Mouse (Mus musculus): ENCODE data around the gene Gm28557. TPM values are rescaled to one million over a fixed set of nuclear protein-coding genes. Genes with fewer than 3 reads are reported as not detected.
"Not testable (repeated sequence)": the region's sequence is repeated elsewhere in the genome, so short reads cannot be mapped to it uniquely, and the experiment has no call there.

The Gm28557 gene
- 1.5 TPM in 2 replicates for polyA plus RNA-seq (2012; rRNA removed)

DNA sequence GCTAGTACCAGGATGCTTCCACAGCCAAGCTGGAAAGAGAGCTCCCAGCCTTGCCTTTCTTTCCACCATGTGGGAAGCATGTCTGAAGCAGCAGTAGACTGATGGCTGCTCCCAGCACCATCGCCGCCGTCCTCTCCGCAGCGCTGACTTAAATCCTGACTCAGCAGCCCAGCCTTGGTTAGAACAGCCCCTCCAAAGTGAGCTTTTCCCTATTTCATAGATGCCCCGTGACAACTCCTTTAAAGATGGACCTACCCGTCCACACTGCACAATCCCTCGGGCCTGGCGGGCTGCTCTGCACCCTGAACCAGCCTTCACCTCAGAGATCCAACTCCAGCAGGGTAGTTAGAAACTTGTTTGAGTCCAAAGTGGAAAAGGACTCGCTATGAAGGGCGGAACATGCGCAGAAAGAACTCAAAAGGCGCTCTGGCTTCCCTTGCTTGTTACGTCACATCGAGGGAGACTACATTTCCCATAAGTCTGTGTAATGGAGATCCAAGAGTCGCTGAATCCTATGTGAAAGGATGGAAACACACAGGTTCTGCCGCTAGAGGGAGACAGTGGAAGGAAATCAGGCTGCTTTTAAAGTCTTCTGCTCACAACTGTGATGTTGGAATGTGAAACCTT lies at the start of gene Gm28557:
Gene Gm28557 (minus strand): TSS at position 411 of the 627 bp plus-strand sequence.
- Histone ChIP-seq H3K4me3 (ENCODE audit: control insufficient read depth, insufficient read depth, low read length) (peak within 1 kb of the TSS; percentile 83), H3K27ac (ENCODE audit: control insufficient read depth, insufficient read depth, low read length) (peak within 1 kb of the TSS; percentile 53; the same call in 1 of the 2 replicates), H3K36me3 (ENCODE audit: control insufficient read depth, insufficient read depth, low read length) (no peaks in the 10 kb centered on the region), H3K4me1 (replicated peaks; ENCODE audit: control insufficient read depth, insufficient read depth, low read length) (peaks cover 6% of the 10 kb centered on the region), H3K27me3 (ENCODE audit: control insufficient read depth, insufficient read depth, low read length) (no peaks in the 10 kb centered on the region)
- WGBS, result under 1% methylated on average over 17 of the region's 17 CpGs
- DNase-seq, result peak; percentile 89
- no peak for TF ChIP-seq POLR2A (IDR thresholded peaks at IDR 0.05; ENCODE audit: control insufficient read depth, extremely low read depth, insufficient read depth, low read length, poor library complexity)
- no peak for TF ChIP-seq CTCF (IDR thresholded peaks at IDR 0.05; ENCODE audit: borderline replicate concordance, control insufficient read depth, extremely low read depth, insufficient read depth, low read length, poor library complexity)

DNA sequence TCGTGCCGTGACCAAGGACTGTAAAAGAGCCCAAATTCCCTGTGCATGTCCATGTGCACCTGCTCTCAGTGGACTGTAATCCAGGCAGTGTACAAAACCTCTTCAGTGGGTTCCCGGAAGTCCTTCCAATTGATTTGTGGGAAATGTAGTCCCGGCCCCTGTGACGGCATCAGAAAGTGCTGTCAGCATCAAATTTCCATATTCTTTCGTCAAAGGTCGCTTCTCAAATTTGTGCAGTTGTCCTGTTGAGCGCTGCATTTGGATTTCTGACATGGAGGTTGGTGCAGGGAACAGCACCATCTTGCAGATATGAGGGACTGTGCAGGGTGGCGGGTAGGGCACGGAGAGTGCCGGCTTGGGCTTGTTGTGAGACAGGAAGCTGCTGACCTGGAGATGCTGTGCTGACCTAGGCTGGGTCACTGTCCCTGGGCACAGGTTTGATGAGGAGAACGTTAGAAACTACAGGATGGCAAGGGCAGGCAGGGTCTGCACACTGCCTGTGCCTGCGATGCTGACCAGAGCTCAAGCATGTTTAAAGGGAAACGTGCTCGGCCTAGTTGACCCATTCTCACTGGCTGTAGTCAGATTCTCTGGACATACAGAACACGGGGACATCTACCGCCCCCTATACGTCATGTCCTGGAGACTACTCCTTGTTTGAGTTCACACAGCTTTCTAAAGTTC lies 19.8 kb upstream of the Gm28557 start:
- Histone ChIP-seq H3K4me3 (ENCODE audit: control insufficient read depth, insufficient read depth, low read length) (peak overlapping the region; percentile 94), H3K4me1 (replicated peaks; ENCODE audit: control insufficient read depth, insufficient read depth, low read length) (peaks cover 4% of the 10 kb centered on the region), H3K27me3 (ENCODE audit: control insufficient read depth, insufficient read depth, low read length) (no peaks in the 10 kb centered on the region), H3K36me3 (ENCODE audit: control insufficient read depth, insufficient read depth, low read length) (no peaks in the 10 kb centered on the region), H3K27ac (ENCODE audit: control insufficient read depth, insufficient read depth, low read length) (no peak overlapping the region)
- TF ChIP-seq CTCF (IDR thresholded peaks at IDR 0.05; ENCODE audit: borderline replicate concordance, control insufficient read depth, extremely low read depth, insufficient read depth, low read length, poor library complexity) (no peak), POLR2A (IDR thresholded peaks at IDR 0.05; ENCODE audit: control insufficient read depth, extremely low read depth, insufficient read depth, low read length, poor library complexity) (0 out of 2 replicates have a peak, but pooled peaks have one; percentile 27)
- 2% methylated on average over 18 of the region's 18 CpGs for WGBS
- peak; percentile 74 for DNase-seq

DNA sequence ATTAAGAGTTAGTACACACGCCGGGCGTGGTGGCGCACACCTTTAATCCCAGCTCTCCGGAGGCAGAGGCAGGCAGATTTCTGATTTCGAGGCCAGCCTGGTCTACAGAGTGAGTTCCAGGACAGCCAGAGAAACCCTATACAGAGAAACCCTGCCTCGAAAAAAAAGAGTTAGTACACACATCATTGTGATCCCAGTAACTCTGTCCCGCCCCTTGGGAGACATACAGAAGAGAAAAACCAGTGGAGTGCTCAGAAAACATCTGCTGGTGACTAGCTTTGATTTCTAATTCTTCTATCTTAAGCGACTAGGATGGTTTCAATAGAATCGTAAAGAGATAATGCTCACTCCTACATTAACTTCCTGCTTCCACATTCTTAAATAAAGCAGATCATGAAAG lies 19.1 kb upstream of the Gm28557 start:
- H3K4me3 ChIP-seq (ENCODE audit: control insufficient read depth, insufficient read depth, low read length); H3K36me3 ChIP-seq (ENCODE audit: control insufficient read depth, insufficient read depth, low read length); H3K27ac ChIP-seq (ENCODE audit: control insufficient read depth, insufficient read depth, low read length); DNase-seq; H3K27me3 ChIP-seq (ENCODE audit: control insufficient read depth, insufficient read depth, low read length); H3K4me1 ChIP-seq (replicated peaks; ENCODE audit: control insufficient read depth, insufficient read depth, low read length): not testable (repeated sequence)
- 86% methylated on average over 10 of the region's 10 CpGs for WGBS

DNA sequence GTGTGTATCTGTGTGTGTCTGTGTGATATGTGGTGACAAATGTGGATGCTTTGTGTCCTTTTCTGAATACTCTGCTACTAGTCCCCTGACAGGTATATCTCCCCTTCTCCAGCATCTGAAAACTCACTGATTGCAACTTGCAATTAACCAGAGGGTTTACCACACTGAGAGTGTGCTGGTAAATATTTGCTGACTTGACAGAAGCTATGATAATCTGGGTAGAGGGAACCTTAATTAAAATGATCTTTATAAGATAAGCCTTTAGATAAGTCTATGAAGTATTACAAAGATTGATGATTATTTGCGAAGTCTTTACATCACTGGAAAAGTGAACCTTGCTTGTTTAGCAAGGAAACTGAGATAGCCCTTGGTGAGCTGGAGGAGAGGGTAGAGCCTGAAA lies 16.1 kb upstream of the Gm28557 start:
- peaks cover 4% of the 10 kb centered on the region for H3K4me1 ChIP-seq (replicated peaks; ENCODE audit: control insufficient read depth, insufficient read depth, low read length)
- H3K27ac ChIP-seq (ENCODE audit: control insufficient read depth, insufficient read depth, low read length), result no peak overlapping the region
- no peak for DNase-seq
- no peaks in the 10 kb centered on the region for H3K36me3 ChIP-seq (ENCODE audit: control insufficient read depth, insufficient read depth, low read length)
- H3K4me3 ChIP-seq (ENCODE audit: control insufficient read depth, insufficient read depth, low read length), result no peak overlapping the region
- no peaks in the 10 kb centered on the region for H3K27me3 ChIP-seq (ENCODE audit: control insufficient read depth, insufficient read depth, low read length)
- 94% methylated on average over 1 of the region's 1 CpGs for WGBS
- TF ChIP-seq CTCF (IDR thresholded peaks at IDR 0.05; ENCODE audit: borderline replicate concordance, control insufficient read depth, extremely low read depth, insufficient read depth, low read length, poor library complexity) (no peak), POLR2A (IDR thresholded peaks at IDR 0.05; ENCODE audit: control insufficient read depth, extremely low read depth, insufficient read depth, low read length, poor library complexity) (no peak)

DNA sequence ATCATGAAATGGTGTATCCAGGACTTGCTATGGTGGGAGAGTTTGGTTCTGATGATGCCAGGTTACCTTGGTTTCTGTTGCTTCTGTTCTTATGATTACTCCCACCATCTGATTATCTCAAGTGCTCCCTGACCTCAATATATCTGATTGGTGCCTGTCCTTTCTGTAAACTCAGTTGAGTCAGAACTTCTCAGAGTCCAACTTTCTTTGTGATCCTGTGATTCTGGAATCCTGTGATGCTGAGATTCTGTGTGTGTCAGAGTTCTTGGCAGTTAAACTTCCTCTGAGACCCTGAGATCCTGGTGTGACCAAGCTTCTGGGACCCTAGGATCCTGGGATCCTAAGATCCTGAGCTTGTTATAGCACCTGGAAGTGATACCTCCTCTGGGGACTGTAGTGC lies 13.0 kb upstream of the Gm28557 start, which contains the start of gene Zfp759:
Gene Zfp759 (plus strand): TSS at position 301 of the 400 bp plus-strand sequence.
- not testable (repeated sequence) for H3K27me3 ChIP-seq (ENCODE audit: control insufficient read depth, insufficient read depth, low read length); H3K36me3 ChIP-seq (ENCODE audit: control insufficient read depth, insufficient read depth, low read length); H3K27ac ChIP-seq (ENCODE audit: control insufficient read depth, insufficient read depth, low read length); H3K4me3 ChIP-seq (ENCODE audit: control insufficient read depth, insufficient read depth, low read length); DNase-seq; H3K4me1 ChIP-seq (replicated peaks; ENCODE audit: control insufficient read depth, insufficient read depth, low read length)

DNA sequence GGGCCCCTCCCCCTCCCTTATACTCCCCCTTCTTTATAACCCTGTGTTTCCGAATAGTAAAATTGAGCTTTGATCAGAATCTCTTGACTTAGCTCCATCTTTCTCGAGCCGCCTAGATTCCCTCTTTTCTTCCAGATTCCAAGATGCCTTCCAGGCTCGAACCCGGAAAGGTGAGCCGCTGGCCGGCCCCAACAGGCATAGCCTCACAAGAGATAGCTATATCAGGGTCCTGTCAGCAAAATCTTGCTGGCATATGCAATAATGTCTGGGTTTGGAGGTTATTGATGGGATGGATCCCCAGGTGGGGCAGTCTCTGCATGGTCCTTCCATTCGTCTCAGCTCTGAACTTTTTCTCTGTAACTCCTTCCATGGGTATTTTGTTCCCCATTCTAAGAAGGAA lies 7.8 kb upstream of the Gm28557 start, which contains the start of gene Rslcan18:
Gene Rslcan18 (minus strand): TSS at position 101 of the 400 bp plus-strand sequence.
- 92% methylated on average over 8 of the region's 8 CpGs for WGBS
- H3K4me1 ChIP-seq (replicated peaks; ENCODE audit: control insufficient read depth, insufficient read depth, low read length), result not testable (repeated sequence)

DNA sequence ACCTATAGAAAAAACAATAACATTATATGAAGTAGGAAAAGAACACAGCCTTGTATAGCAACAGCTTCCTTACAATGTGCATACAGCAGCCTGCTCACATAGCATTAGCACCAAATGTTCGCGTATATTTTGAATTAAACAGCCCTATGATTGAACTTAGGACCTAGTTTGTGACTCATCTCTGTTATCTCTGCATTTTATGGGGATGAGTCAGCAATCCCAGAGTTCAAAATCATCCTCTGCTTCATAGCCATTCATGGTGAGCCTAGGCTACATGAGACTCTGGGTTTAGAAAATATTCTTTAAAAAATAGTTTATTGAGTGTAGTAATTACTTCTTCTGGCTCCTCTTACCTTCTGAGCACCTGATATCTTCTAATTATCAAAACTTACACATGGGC lies 4.9 kb upstream of the Gm28557 start:
- no peaks in the 10 kb centered on the region for H3K36me3 ChIP-seq (ENCODE audit: control insufficient read depth, insufficient read depth, low read length)
- no peak overlapping the region for H3K4me3 ChIP-seq (ENCODE audit: control insufficient read depth, insufficient read depth, low read length)
- no peaks in the 10 kb centered on the region for H3K27me3 ChIP-seq (ENCODE audit: control insufficient read depth, insufficient read depth, low read length)
- 96% methylated on average over 2 of the region's 2 CpGs for whole genome bisulfite sequencing
- H3K4me1 ChIP-seq (replicated peaks; ENCODE audit: control insufficient read depth, insufficient read depth, low read length), result no peaks in the 10 kb centered on the region
- no peak for TF ChIP-seq CTCF (IDR thresholded peaks at IDR 0.05; ENCODE audit: borderline replicate concordance, control insufficient read depth, extremely low read depth, insufficient read depth, low read length, poor library complexity)
- no peak for TF ChIP-seq POLR2A (IDR thresholded peaks at IDR 0.05; ENCODE audit: control insufficient read depth, extremely low read depth, insufficient read depth, low read length, poor library complexity)
- H3K27ac ChIP-seq (ENCODE audit: control insufficient read depth, insufficient read depth, low read length), result no peak overlapping the region
- DNase-seq, result no peak

More for the DNA sequence above, 7.8 kb upstream of the Gm28557 start, which contains the start of gene Rslcan18:
- not testable (repeated sequence) for DNase-seq; H3K27me3 ChIP-seq (ENCODE audit: control insufficient read depth, insufficient read depth, low read length); H3K4me3 ChIP-seq (ENCODE audit: control insufficient read depth, insufficient read depth, low read length); H3K27ac ChIP-seq (ENCODE audit: control insufficient read depth, insufficient read depth, low read length); H3K36me3 ChIP-seq (ENCODE audit: control insufficient read depth, insufficient read depth, low read length)
